Mouse (Mus musculus): ENCODE measurements around the gene Pdzd7. TPM values are rescaled to one million over a fixed set of nuclear protein-coding genes. Genes with fewer than 3 reads are reported as not detected.

Pdzd7 gene
- polyA plus RNA-seq, 1 experiment from 2014 or later = 0.33 TPM

DNA sequence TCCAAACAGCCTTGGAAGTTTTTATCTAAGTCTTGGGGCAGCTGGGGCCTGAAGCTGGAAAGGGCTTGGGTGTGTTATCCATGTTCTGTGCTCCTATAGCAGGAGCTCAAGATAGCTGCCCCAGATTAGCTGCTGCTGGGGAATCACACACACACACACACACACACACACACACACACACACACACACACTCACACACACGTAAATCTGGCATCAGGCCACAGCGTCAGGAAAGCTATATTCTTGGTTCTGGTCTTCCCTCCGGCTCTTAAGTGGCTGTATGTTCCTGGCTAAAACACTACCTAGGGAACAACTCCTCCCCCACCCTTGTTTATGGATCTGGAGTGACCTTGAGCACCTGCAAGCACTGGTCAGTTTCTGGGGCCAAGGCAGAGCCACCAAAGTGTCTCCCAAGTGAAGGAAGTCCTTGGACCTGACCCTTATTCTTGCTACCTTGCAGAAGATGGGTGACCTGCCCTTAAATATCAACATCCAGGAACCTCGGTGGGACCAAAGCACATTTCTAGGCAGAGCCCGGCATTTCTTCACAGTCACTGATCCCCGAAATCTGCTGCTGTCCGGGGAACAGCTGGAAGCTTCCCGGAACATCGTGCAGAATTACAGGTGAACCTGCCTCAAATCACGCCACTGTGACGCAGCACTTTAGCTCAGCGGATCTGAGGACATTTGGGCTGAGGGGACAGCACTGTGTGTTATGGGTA, 3.3 kb upstream of the Pdzd7 start:
- TF ChIP-seq CTCF (IDR thresholded peaks at IDR 0.05; ENCODE audit: low read depth) = no peak
- TF ChIP-seq EP300 (optimal IDR thresholded peaks at IDR 0.05) = no peak
- H3K4me2 ChIP-seq (replicated peaks; ENCODE audit: low read depth) = peak overlapping the region; percentile 77
- DNase-seq (ENCODE audit: low spot score) = no peak
- H3K36me3 ChIP-seq (ENCODE audit: control insufficient read depth, insufficient read depth, low read length) = peaks cover 14% of the 10 kb centered on the region; the same call in 1 of the 2 replicates
- peak overlapping the region; percentile 51 for H3K4me3 ChIP-seq (ENCODE audit: low read depth, low read length)
- H3K27me3 ChIP-seq (ENCODE audit: control insufficient read depth, insufficient read depth, low read length) = no peaks in the 10 kb centered on the region
- 71% methylated on average over 12 of the region's 12 CpGs for WGBS
- 0 out of 2 replicates have a peak, but pooled peaks cover 3% of the 10 kb centered on the region for H3K4me1 ChIP-seq (replicated peaks; ENCODE audit: control insufficient read depth, insufficient read depth)
- ATAC-seq (ENCODE audit: low FRiP score, low TSS enrichment) = no peak
- peak overlapping the region; percentile 70 for H3K9ac ChIP-seq (ENCODE audit: low read length)
- peak overlapping the region; percentile 98 for H3K27ac ChIP-seq (replicated peaks)
- H3K9me3 ChIP-seq (ENCODE audit: control insufficient read depth, low read length) = no peaks in the 10 kb centered on the region

GRCm38 (mm10) chr19:45047935-45048643, 2.6 kb upstream of the Pdzd7 start:
- peak overlapping the region; percentile 70 for H3K9ac ChIP-seq (ENCODE audit: low read length)
- H3K4me2 ChIP-seq (replicated peaks; ENCODE audit: low read depth) = peak overlapping the region; percentile 77
- 6% methylated on average over 11 of the region's 11 CpGs for WGBS
- TF ChIP-seq CTCF (IDR thresholded peaks at IDR 0.05; ENCODE audit: low read depth) (no peak), EP300 (optimal IDR thresholded peaks at IDR 0.05) (no peak)
- no peaks in the 10 kb centered on the region for H3K27me3 ChIP-seq (ENCODE audit: control insufficient read depth, insufficient read depth, low read length)
- peaks cover 14% of the 10 kb centered on the region; the same call in 1 of the 2 replicates for H3K36me3 ChIP-seq (ENCODE audit: control insufficient read depth, insufficient read depth, low read length)
- 0 out of 2 replicates have a peak, but pooled peaks cover 3% of the 10 kb centered on the region for H3K4me1 ChIP-seq (replicated peaks; ENCODE audit: control insufficient read depth, insufficient read depth)
- ATAC-seq (ENCODE audit: low FRiP score, low TSS enrichment) (peak; percentile 91), DNase-seq (ENCODE audit: low spot score) (peak; percentile 85)
- H3K27ac ChIP-seq (replicated peaks) = peak overlapping the region; percentile 98
- no peaks in the 10 kb centered on the region for H3K9me3 ChIP-seq (ENCODE audit: control insufficient read depth, low read length)
- H3K4me3 ChIP-seq (ENCODE audit: low read depth, low read length) = peak overlapping the region; percentile 51

DNA sequence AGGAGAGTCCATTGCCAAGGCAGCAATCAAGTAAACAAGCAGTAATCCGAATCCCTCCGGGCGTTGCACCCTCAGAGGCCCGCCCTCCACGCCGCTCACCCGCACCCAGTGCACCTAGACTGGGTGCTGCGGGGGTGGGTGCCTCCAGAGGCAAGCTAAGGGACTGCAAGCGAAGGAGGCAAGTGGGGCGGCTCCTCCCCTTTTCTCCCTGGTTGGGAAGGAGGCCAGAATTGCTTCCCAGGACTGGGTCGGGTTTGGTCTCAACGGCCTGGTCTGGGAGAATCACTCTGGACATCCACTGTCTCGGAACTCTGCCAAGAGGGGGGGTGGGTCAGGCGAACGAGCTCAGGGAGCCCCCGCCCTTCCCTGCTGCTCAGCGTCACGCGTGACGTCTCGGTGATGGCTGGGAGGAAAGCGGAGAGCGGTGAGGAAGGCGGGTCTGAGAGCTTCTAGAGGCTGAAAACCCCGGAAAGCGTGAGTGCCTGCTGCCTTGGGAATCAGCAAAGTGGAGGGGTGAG, 2.0 kb upstream of the Pdzd7 start, which contains the start of gene Sfxn3:
TSS of gene Sfxn3 (plus strand) at position 87 of the 518 bp plus-strand sequence.
- Histone ChIP-seq H3K4me1 (replicated peaks; ENCODE audit: control insufficient read depth, insufficient read depth) (0 out of 2 replicates have a peak, but pooled peaks cover 3% of the 10 kb centered on the region), H3K9me3 (ENCODE audit: control insufficient read depth, low read length) (no peaks in the 10 kb centered on the region), H3K4me2 (replicated peaks; ENCODE audit: low read depth) (peak within 1 kb of the TSS; percentile 77), H3K36me3 (ENCODE audit: control insufficient read depth, insufficient read depth, low read length) (peaks cover 12% of the 10 kb centered on the region; the same call in 1 of the 2 replicates), H3K27ac (replicated peaks) (peak within 1 kb of the TSS; percentile 98), H3K9ac (ENCODE audit: low read length) (peak within 1 kb of the TSS; percentile 70), H3K4me3 (ENCODE audit: low read depth, low read length) (peak within 1 kb of the TSS; percentile 51), H3K27me3 (ENCODE audit: control insufficient read depth, insufficient read depth, low read length) (no peaks in the 10 kb centered on the region)
- TF ChIP-seq EP300 (optimal IDR thresholded peaks at IDR 0.05) (no peak), CTCF (IDR thresholded peaks at IDR 0.05; ENCODE audit: low read depth) (peak; percentile 84)
- ATAC-seq (ENCODE audit: low FRiP score, low TSS enrichment) (peak; percentile 84), DNase-seq (ENCODE audit: low spot score) (peak; percentile 93)
- WGBS = under 1% methylated on average over 26 of the region's 26 CpGs

- peak; percentile 46 for ATAC-seq (ENCODE audit: low FRiP score, low TSS enrichment)
- Histone ChIP-seq H3K4me2 (replicated peaks; ENCODE audit: low read depth) (peak overlapping the region; percentile 77), H3K9me3 (ENCODE audit: control insufficient read depth, low read length) (no peaks in the 10 kb centered on the region), H3K9ac (ENCODE audit: low read length) (peak overlapping the region; percentile 28), H3K4me3 (ENCODE audit: low read depth, low read length) (peak overlapping the region; percentile 51), H3K27ac (replicated peaks) (peak overlapping the region; percentile 98), H3K27me3 (ENCODE audit: control insufficient read depth, insufficient read depth, low read length) (no peaks in the 10 kb centered on the region), H3K4me1 (replicated peaks; ENCODE audit: control insufficient read depth, insufficient read depth) (0 out of 2 replicates have a peak, but pooled peaks cover 3% of the 10 kb centered on the region), H3K36me3 (ENCODE audit: control insufficient read depth, insufficient read depth, low read length) (peaks cover 8% of the 10 kb centered on the region; the same call in 1 of the 2 replicates)
- WGBS = 1% methylated on average over 34 of the region's 34 CpGs
- DNase-seq (ENCODE audit: low spot score) = peak; percentile 92
- TF ChIP-seq CTCF (IDR thresholded peaks at IDR 0.05; ENCODE audit: low read depth) = peak; percentile 36
- no peak for TF ChIP-seq EP300 (optimal IDR thresholded peaks at IDR 0.05)
Measured at GRCm38 (mm10) chr19:45046523-45047321, 1.2 kb upstream of the Pdzd7 start.

- DNase-seq (ENCODE audit: low spot score) (no peak), ATAC-seq (ENCODE audit: low FRiP score, low TSS enrichment) (no peak)
- 40% methylated on average over 15 of the region's 15 CpGs for WGBS
- Histone ChIP-seq H3K27ac (replicated peaks) (no peak overlapping the region), H3K9ac (ENCODE audit: low read length) (no peak overlapping the region), H3K4me1 (replicated peaks; ENCODE audit: control insufficient read depth, insufficient read depth) (0 out of 2 replicates have a peak, but pooled peaks cover 3% of the 10 kb centered on the region), H3K9me3 (ENCODE audit: control insufficient read depth, low read length) (no peaks in the 10 kb centered on the region), H3K4me3 (ENCODE audit: low read depth, low read length) (no peak overlapping the region), H3K36me3 (ENCODE audit: control insufficient read depth, insufficient read depth, low read length) (0 out of 2 replicates have a peak, but pooled peaks cover 2% of the 10 kb centered on the region), H3K27me3 (ENCODE audit: control insufficient read depth, insufficient read depth, low read length) (no peaks in the 10 kb centered on the region), H3K4me2 (replicated peaks; ENCODE audit: low read depth) (no peak overlapping the region)
- TF ChIP-seq EP300 (optimal IDR thresholded peaks at IDR 0.05) (no peak), CTCF (IDR thresholded peaks at IDR 0.05; ENCODE audit: low read depth) (no peak)
Measured at GRCm38 (mm10) chr19:45045236-45045635, 281 bp downstream of the Pdzd7 start.
